Comparison of ENCODE assay signal across 9 mouse cellular contexts in the genomic region with DNA sequence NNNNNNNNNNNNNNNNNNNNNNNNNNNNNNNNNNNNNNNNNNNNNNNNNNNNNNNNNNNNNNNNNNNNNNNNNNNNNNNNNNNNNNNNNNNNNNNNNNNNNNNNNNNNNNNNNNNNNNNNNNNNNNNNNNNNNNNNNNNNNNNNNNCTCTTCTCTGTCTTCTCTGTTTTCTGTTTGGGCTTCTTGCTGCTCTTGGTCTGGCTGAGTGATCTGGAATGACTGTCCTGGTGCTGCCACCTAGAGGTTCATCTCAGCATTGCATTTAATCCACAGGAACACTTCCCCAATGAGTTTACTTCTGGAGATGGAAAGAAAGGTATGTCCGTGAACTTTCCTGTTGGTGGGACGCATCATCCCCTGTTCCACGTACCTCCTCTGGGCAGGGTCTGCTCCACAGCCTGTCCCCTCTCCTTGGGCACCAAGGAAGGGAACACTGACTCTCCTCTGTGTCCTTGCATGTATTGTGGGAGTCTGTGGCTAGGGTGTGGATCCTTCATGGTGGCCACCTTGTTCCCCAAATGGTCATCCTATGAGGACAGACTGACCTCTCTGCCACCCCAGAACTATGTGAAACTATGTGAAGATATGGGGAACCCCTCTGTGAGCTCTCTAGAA. TPM values are rescaled to one million over a fixed set of nuclear protein-coding genes. Genes with fewer than 3 reads are reported as not detected.
DNase-seq lines count a peak whose midpoint lies in the region; ATAC-seq and TF ChIP-seq lines count a peak whose summit lies in the region.
"Had no signal": no experiment of that assay in that cellular context is flagged by ENCODE, and none has a peak within 500 bp of the region (broad histone marks: within the 10 kb centered on the region; RNA-seq: fewer than 3 reads in every experiment).

No protein-coding gene starts in this region.

- no peaks in the 10 kb centered on the region for H3K36me3 ChIP-seq in forebrain, postnatal 0 days (ENCODE audit: insufficient read depth)
- H3K36me3 ChIP-seq in hindbrain, embryonic 15.5 days = no peaks in the 10 kb centered on the region

- 19% methylated on average over 3 of the region's 3 CpGs for WGBS in forebrain, postnatal 0 days
- WGBS in hindbrain, embryonic 15.5 days = 21% methylated on average over 3 of the region's 3 CpGs

- no peak overlapping the region for H3K4me2 ChIP-seq in forebrain, postnatal 0 days (ENCODE audit: low read depth)
- no peak overlapping the region for H3K4me2 ChIP-seq in hindbrain, embryonic 15.5 days

- peak; percentile 42; the same call in 1 of the 2 replicates for ATAC-seq in forebrain, postnatal 0 days
- ATAC-seq in hindbrain, embryonic 15.5 days (ENCODE audit: low FRiP score, low read depth) = 0 out of 2 replicates have a peak, but pooled peaks have one; percentile 29

- H3K9ac ChIP-seq in forebrain, postnatal 0 days = no peak overlapping the region
- H3K9ac ChIP-seq in hindbrain, embryonic 15.5 days = no peak overlapping the region

- H3K9me3 ChIP-seq in forebrain, postnatal 0 days (ENCODE audit: low read length) = no peaks in the 10 kb centered on the region
- no peaks in the 10 kb centered on the region for H3K9me3 ChIP-seq in hindbrain, embryonic 15.5 days

- peak; percentile 98 for TF ChIP-seq CTCF in forebrain, postnatal 0 days (IDR thresholded peaks at IDR 0.05; ENCODE audit: low read depth)

- no peaks in the 10 kb centered on the region for H3K27me3 ChIP-seq in forebrain, postnatal 0 days (ENCODE audit: insufficient read depth, low read length)
- no peaks in the 10 kb centered on the region for H3K27me3 ChIP-seq in hindbrain, embryonic 15.5 days

- H3K27ac ChIP-seq in forebrain, postnatal 0 days (ENCODE audit: low read depth, low read length) = no peak overlapping the region
- no peak overlapping the region for H3K27ac ChIP-seq in hindbrain, embryonic 15.5 days (replicated peaks)
- H3K27ac ChIP-seq: macrophage had no signal

- H3K4me3 ChIP-seq in forebrain, postnatal 0 days (ENCODE audit: low read depth, low read length) = no peak overlapping the region
- no peak overlapping the region for H3K4me3 ChIP-seq in hindbrain, embryonic 15.5 days

- peak; percentile 84 for DNase-seq in MN1 (ENCODE audit: low spot score)
- peak; percentile 78 for DNase-seq in cerebellum, adult 11 months
- peak; percentile 93 for DNase-seq in forebrain, postnatal 0 days
- DNase-seq in layer of hippocampus, postnatal 14 days (ENCODE audit: low spot score in 2 of 2) = peak; percentile 90 to 94
- peak; percentile 92 for DNase-seq in lung, postnatal 14 days
- peak; percentile 88 for DNase-seq in retina, postnatal 1 day
- DNase-seq in thymus, postnatal 4 days = peak; percentile 82

- H3K4me1 ChIP-seq in forebrain, postnatal 0 days (ENCODE audit: insufficient read depth) = peaks cover 6% of the 10 kb centered on the region; the same call in 1 of the 2 replicates
- H3K4me1 ChIP-seq in hindbrain, embryonic 15.5 days (replicated peaks) = peaks cover 12% of the 10 kb centered on the region

RNA-seq across cellular contexts. Expression of a gene that starts 35.8 kb away (rescaled TPM):
- 0.38 and 0.62 TPM in 2 replicates for total RNA-seq in forebrain, postnatal 0 days (2014; rRNA removed)
- polyA plus RNA-seq in forebrain, postnatal 0 days (2015; fragmentation: Nextera tagmentation; extraction: Ambion mirVana) = 0.58 and 0.75 TPM in 2 replicates
- polyA plus RNA-seq in hindbrain, embryonic 15.5 days (2015; fragmentation: Nextera tagmentation; extraction: Ambion mirVana) = 0.47 and 0.49 TPM in 2 replicates
- total RNA-seq in layer of hippocampus, postnatal 14 days (2021) = under 1 TPM; 0.23 to 0.62 TPM
